Mouse (Mus musculus) brain, embryonic 18.5 days (tissue): Measurements from ENCODE around the gene Knl1.
"Not testable (repeated sequence)": the region's sequence is repeated elsewhere in the genome, so short reads cannot be mapped to it uniquely, and the experiment has no call there.

Experiments used
- DNase-seq: peaks from one replicate; pipeline ENCODE4 v3.0.0-alpha.2; 2012; ENCODE audit warnings: low read depth, low spot score

The Knl1 gene

GRCm38 (mm10) chr2:119046649-119047611 lies at the start of gene Knl1:
Gene Knl1, plus strand, starts transcription at chr2:119047119.
- peak; percentile 94 for DNase-seq

- no peak for DNase-seq
These were observed 48.6 kb upstream of the Knl1 start for GRCm38 (mm10) chr2:118998115-118998866.

- DNase-seq = no peak
These were observed 47.8 kb upstream of the Knl1 start for GRCm38 (mm10) chr2:118999025-118999639.

GRCm38 (mm10) chr2:119006886-119007285 lies 40.0 kb upstream of the Knl1 start:
- no peak for DNase-seq

- no peak for DNase-seq
These were observed 37.5 kb upstream of the Knl1 start for GRCm38 (mm10) chr2:119009376-119009775.

GRCm38 (mm10) chr2:119014989-119015388 lies 31.9 kb upstream of the Knl1 start:
- no peak for DNase-seq

- DNase-seq = no peak
These were observed 31.2 kb upstream of the Knl1 start for GRCm38 (mm10) chr2:119015604-119016180.

- DNase-seq = not testable (repeated sequence)
These were observed 30.6 kb upstream of the Knl1 start for GRCm38 (mm10) chr2:119016312-119016711.

GRCm38 (mm10) chr2:119017647-119018046 lies 29.3 kb upstream of the Knl1 start:
- DNase-seq = no peak

- no peak for DNase-seq
These were observed 28.4 kb upstream of the Knl1 start for GRCm38 (mm10) chr2:119018391-119019122.

- no peak for DNase-seq
These were observed 27.8 kb upstream of the Knl1 start for GRCm38 (mm10) chr2:119019131-119019530.

- no peak for DNase-seq
These were observed 27.4 kb upstream of the Knl1 start for GRCm38 (mm10) chr2:119019538-119019937.

- no peak for DNase-seq
These were observed 23.7 kb upstream of the Knl1 start for GRCm38 (mm10) chr2:119023154-119023660.

- DNase-seq = no peak
These were observed 22.2 kb upstream of the Knl1 start for GRCm38 (mm10) chr2:119024536-119025238.

- no peak for DNase-seq
These were observed 21.7 kb upstream of the Knl1 start for GRCm38 (mm10) chr2:119025239-119025616.

GRCm38 (mm10) chr2:119026951-119027350 lies 20.0 kb upstream of the Knl1 start:
- DNase-seq = no peak

- peak; percentile 82 for DNase-seq
These were observed 17.9 kb upstream of the Knl1 start, which contains the start of gene Ccdc32 for GRCm38 (mm10) chr2:119028941-119029551. Gene Ccdc32, minus strand, starts transcription at chr2:119029393.

- DNase-seq = no peak
These were observed 14.7 kb upstream of the Knl1 start for GRCm38 (mm10) chr2:119032191-119032590.

GRCm38 (mm10) chr2:119034656-119035396 lies 12.1 kb upstream of the Knl1 start, which contains the start of gene Rpusd2:
Gene Rpusd2, plus strand, starts transcription at chr2:119034790.
- DNase-seq = peak; percentile 87
